Mouse (Mus musculus) cerebellum, adult 2 months (tissue): ENCODE data around the gene Ccdc189.

Experiments
- CTCF ChIP-seq: fragments of 200-500 bp; IDR thresholded peaks from 2 replicates; pipeline ENCODE4 v1.5.1; 2011; ENCODE audit warnings: low read depth, mild to moderate bottlenecking, control low read depth, low read length, moderate library complexity, borderline replicate concordance; ENCODE audit not compliant: insufficient read depth
- POLR2A ChIP-seq: fragments of 200-500 bp; IDR thresholded peaks from 2 replicates; pipeline ENCODE4 v1.6.1; 2011; ENCODE audit warnings: low read length, control low read depth, borderline replicate concordance; ENCODE audit not compliant: insufficient read depth

DNA sequence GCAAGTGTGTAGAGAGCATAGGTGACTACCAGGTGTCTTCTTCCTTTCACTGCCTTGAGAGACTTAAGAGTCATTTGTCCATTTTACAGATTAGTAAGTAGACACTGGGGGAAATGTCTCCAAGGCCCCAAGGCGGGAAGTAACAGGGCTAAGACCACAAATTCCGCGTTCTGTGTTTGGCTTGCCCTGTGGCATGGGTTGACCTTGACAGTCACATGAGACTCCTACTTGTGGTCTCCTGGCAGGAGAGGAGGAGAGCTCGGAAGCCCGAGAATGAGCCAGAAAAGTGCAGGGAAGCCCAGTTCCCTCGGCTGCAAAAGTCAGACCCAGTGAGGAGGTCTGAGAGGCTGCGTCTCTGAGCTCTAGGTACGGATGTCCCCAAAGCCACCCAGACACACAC is 25.1 kb upstream of the Ccdc189 start:
- TF ChIP-seq CTCF (no peak), POLR2A (no peak)
